ENCODE assay signal across 12 mouse cellular contexts in the genomic region with DNA sequence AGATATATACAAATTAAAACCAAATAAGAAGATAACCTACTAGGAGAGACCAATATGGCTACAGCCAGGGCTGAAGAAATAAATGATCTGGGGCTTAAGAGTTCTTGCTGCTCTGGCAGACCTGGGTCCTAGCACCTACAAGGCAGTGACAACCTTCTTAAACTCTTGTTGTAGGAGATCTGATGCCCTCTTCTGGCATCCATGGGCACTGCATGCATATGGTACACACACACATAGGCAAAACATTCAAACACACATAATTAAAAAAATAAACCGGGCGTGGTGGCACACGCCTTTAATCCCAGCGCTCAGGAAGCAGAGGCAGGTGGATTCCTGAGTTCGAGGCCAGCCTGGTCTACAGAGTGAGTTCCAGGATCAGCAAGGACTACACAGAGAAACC. TPM values are rescaled to one million over a fixed set of nuclear protein-coding genes. Genes with fewer than 3 reads are reported as not detected.
A peak's percentile ranks its signal among the peaks of the same experiment; 100 is the strongest.
DNase-seq lines count a peak whose midpoint lies in the region; ATAC-seq and TF ChIP-seq lines count a peak whose summit lies in the region.
"Had no signal": no experiment of that assay in that cellular context is flagged by ENCODE, and none has a peak within 500 bp of the region (broad histone marks: within the 10 kb centered on the region; RNA-seq: fewer than 3 reads in every experiment).

No protein-coding gene starts in this region.

- WGBS in heart, adult 2 months = 95% methylated on average over 5 of the region's 5 CpGs
- 94% methylated on average over 5 of the region's 5 CpGs for WGBS in midbrain, postnatal 0 days
- WGBS in midbrain, embryonic 11.5 days = 92% methylated on average over 5 of the region's 5 CpGs
- 92% methylated on average over 5 of the region's 5 CpGs for WGBS in forebrain, embryonic 14.5 days

- no peak for TF ChIP-seq POLR2A in heart, adult 2 months (IDR thresholded peaks at IDR 0.05; ENCODE audit: insufficient read depth, low read depth, low read length)

- H3K4me3 ChIP-seq in heart, adult 2 months = no peak overlapping the region
- H3K4me3 ChIP-seq in midbrain, postnatal 0 days (ENCODE audit: low read depth, low read length) = no peak overlapping the region
- no peak overlapping the region for H3K4me3 ChIP-seq in midbrain, embryonic 11.5 days (ENCODE audit: low read depth, low read length)
- H3K4me3 ChIP-seq in forebrain, embryonic 14.5 days (ENCODE audit: low read depth, low read length) = no peak overlapping the region
- H3K4me3 ChIP-seq: heart, embryonic 12.5 days; hindbrain, embryonic 12.5 days had no signal

- H3K9ac ChIP-seq in heart, adult 2 months (ENCODE audit: low read depth, low read length) = no peak overlapping the region
- no peak overlapping the region for H3K9ac ChIP-seq in midbrain, postnatal 0 days (replicated peaks; ENCODE audit: low read length, poor library complexity, severe bottlenecking)
- no peak overlapping the region for H3K9ac ChIP-seq in midbrain, embryonic 11.5 days (ENCODE audit: low read length)
- H3K9ac ChIP-seq in forebrain, embryonic 14.5 days (ENCODE audit: low read length) = no peak overlapping the region
- H3K9ac ChIP-seq: heart, embryonic 12.5 days; hindbrain, embryonic 12.5 days had no signal

- no peak for TF ChIP-seq EP300 in heart, adult 2 months (IDR thresholded peaks at IDR 0.05; ENCODE audit: insufficient read depth, low read depth, low read length)

- peak; percentile 44 for TF ChIP-seq CTCF in heart, adult 2 months (IDR thresholded peaks at IDR 0.05)
- TF ChIP-seq CTCF in midbrain, postnatal 0 days (IDR thresholded peaks at IDR 0.05) = peak; percentile 17

- no peaks in the 10 kb centered on the region for H3K9me3 ChIP-seq in midbrain, postnatal 0 days (ENCODE audit: low read length)
- no peaks in the 10 kb centered on the region for H3K9me3 ChIP-seq in midbrain, embryonic 11.5 days (ENCODE audit: control insufficient read depth, low read length)
- no peaks in the 10 kb centered on the region for H3K9me3 ChIP-seq in forebrain, embryonic 14.5 days (replicated peaks; ENCODE audit: control insufficient read depth, low read length)
- H3K9me3 ChIP-seq: heart, embryonic 12.5 days; hindbrain, embryonic 12.5 days had no signal

- H3K4me1 ChIP-seq in heart, adult 2 months (ENCODE audit: control insufficient read depth, insufficient read depth, low read length) = peaks cover 3% of the 10 kb centered on the region; the same call in 1 of the 2 replicates
- no peaks in the 10 kb centered on the region for H3K4me1 ChIP-seq in midbrain, postnatal 0 days (ENCODE audit: insufficient read depth, low read length)
- peaks cover 12% of the 10 kb centered on the region for H3K4me1 ChIP-seq in midbrain, embryonic 11.5 days (ENCODE audit: control insufficient read depth, insufficient read depth, low read length)
- H3K4me1 ChIP-seq in forebrain, embryonic 14.5 days (ENCODE audit: control insufficient read depth, insufficient read depth, low read length) = peaks cover 14% of the 10 kb centered on the region

- H3K36me3 ChIP-seq in heart, adult 2 months (ENCODE audit: control insufficient read depth, insufficient read depth, low read length) = peaks cover 3% of the 10 kb centered on the region; the same call in 1 of the 2 replicates
- H3K36me3 ChIP-seq in midbrain, postnatal 0 days (ENCODE audit: insufficient read depth, low read length) = no peaks in the 10 kb centered on the region
- H3K36me3 ChIP-seq in midbrain, embryonic 11.5 days (ENCODE audit: control insufficient read depth, insufficient read depth, low read length) = no peaks in the 10 kb centered on the region
- no peaks in the 10 kb centered on the region for H3K36me3 ChIP-seq in forebrain, embryonic 14.5 days (ENCODE audit: control insufficient read depth, insufficient read depth, low read length)
- H3K36me3 ChIP-seq: heart, embryonic 12.5 days; hindbrain, embryonic 12.5 days had no signal

- no peak for DNase-seq in heart, adult 2 months
- DNase-seq in heart, postnatal 14 days = no peak
- DNase-seq in midbrain, postnatal 0 days (ENCODE audit: low spot score) = no peak
- DNase-seq in midbrain, embryonic 11.5 days (ENCODE audit: low spot score, missing footprints) = no peak
- DNase-seq in R1 (ENCODE audit: low read depth, low spot score) (peak; percentile 93), adipocyte (ENCODE audit: low spot score) (no peak)
- peak; percentile 19 for DNase-seq in thymus, postnatal 14 days
- DNase-seq in forebrain, embryonic 14.5 days (ENCODE audit: low spot score) = no peak
- DNase-seq: kidney, postnatal 14 days had no signal

- H3K4me2 ChIP-seq in midbrain, postnatal 0 days (ENCODE audit: low read depth, low read length, poor library complexity, severe bottlenecking) = no peak overlapping the region
- no peak overlapping the region for H3K4me2 ChIP-seq in midbrain, embryonic 11.5 days
- H3K4me2 ChIP-seq in forebrain, embryonic 14.5 days (ENCODE audit: low read length) = no peak overlapping the region
- H3K4me2 ChIP-seq: heart, embryonic 12.5 days; hindbrain, embryonic 12.5 days had no signal

- intact Hi-C loops in heart, adult 2 months (cut with DNase I) = loop anchor here (5.0 kb wide), 1 partner anchor 152 kb away; a partner anchor contains a TSS
- intact Hi-C loops in heart, postnatal 14 days (cut with DNase I) = loop anchor here (5.0 kb wide), 2 partner anchors 38 to 88 kb away; a partner anchor contains a TSS

- H3K79me2 ChIP-seq in heart, adult 2 months (replicated peaks; ENCODE audit: control insufficient read depth, insufficient read depth, low read length) = no peaks in the 10 kb centered on the region

- H3K27ac ChIP-seq in heart, adult 2 months = no peak overlapping the region
- no peak overlapping the region for H3K27ac ChIP-seq in midbrain, postnatal 0 days (ENCODE audit: low read depth, low read length)
- H3K27ac ChIP-seq in midbrain, embryonic 11.5 days (ENCODE audit: low read depth, low read length) = no peak overlapping the region
- no peak overlapping the region for H3K27ac ChIP-seq in forebrain, embryonic 14.5 days (ENCODE audit: low read depth, low read length)
- H3K27ac ChIP-seq: hindbrain, embryonic 12.5 days; macrophage had no signal

- H3K27me3 ChIP-seq in heart, adult 2 months (ENCODE audit: control insufficient read depth, insufficient read depth, low read length) = no peaks in the 10 kb centered on the region
- H3K27me3 ChIP-seq in midbrain, postnatal 0 days (ENCODE audit: insufficient read depth, low read length) = no peaks in the 10 kb centered on the region
- H3K27me3 ChIP-seq in midbrain, embryonic 11.5 days (ENCODE audit: control insufficient read depth, insufficient read depth, low read length) = no peaks in the 10 kb centered on the region
- no peaks in the 10 kb centered on the region for H3K27me3 ChIP-seq in forebrain, embryonic 14.5 days (replicated peaks; ENCODE audit: control insufficient read depth, insufficient read depth, low read length)
- H3K27me3 ChIP-seq: heart, embryonic 12.5 days; hindbrain, embryonic 12.5 days had no signal

- ATAC-seq in midbrain, postnatal 0 days (ENCODE audit: low FRiP score) = no peak
- ATAC-seq in midbrain, embryonic 11.5 days (ENCODE audit: low FRiP score) = no peak
- no peak for ATAC-seq in forebrain, embryonic 14.5 days

RNA-seq across cellular contexts. Expression of a gene that starts 2.5 kb away (rescaled TPM):
- 10 to 100 TPM; 22.3 to 22.4 TPM for total RNA-seq in heart, adult 2 months (2021)
- 8.7 and 10.1 TPM in 2 replicates for polyA plus RNA-seq in heart, adult 2 months (2012; rRNA removed)
- total RNA-seq in heart, postnatal 14 days (2021) = 10 to 100 TPM; 28.4 to 29.8 TPM
- total RNA-seq in midbrain, postnatal 0 days (2014; rRNA removed) = 3.8 and 4.8 TPM in 2 replicates
- polyA plus RNA-seq in midbrain, postnatal 0 days (2015; fragmentation: Nextera tagmentation; extraction: Ambion mirVana) = 4.8 and 4.9 TPM in 2 replicates
- polyA plus RNA-seq in midbrain, embryonic 11.5 days (2014; fragmentation: Nextera tagmentation; extraction: Ambion mirVana) = 22.2 and 22.4 TPM in 2 replicates
- polyA plus RNA-seq in forebrain, embryonic 14.5 days (2014; fragmentation: Nextera tagmentation; extraction: Ambion mirVana) = 11.8 and 12.0 TPM in 2 replicates

RNA-seq across cellular contexts. Expression of a gene that starts 39.0 kb away (rescaled TPM):
- 1 to 10 TPM; 3.5 to 4.5 TPM for total RNA-seq in heart, adult 2 months (2021)
- 2.1 and 2.2 TPM in 2 replicates for polyA plus RNA-seq in heart, adult 2 months (2012; rRNA removed)
- total RNA-seq in heart, postnatal 14 days (2021) = 1 to 10 TPM; 3.8 to 4.7 TPM
- total RNA-seq in midbrain, postnatal 0 days (2014; rRNA removed) = 14.3 and 17.5 TPM in 2 replicates
- 13.0 and 13.1 TPM in 2 replicates for polyA plus RNA-seq in midbrain, postnatal 0 days (2015; fragmentation: Nextera tagmentation; extraction: Ambion mirVana)
- polyA plus RNA-seq in midbrain, embryonic 11.5 days (2014; fragmentation: Nextera tagmentation; extraction: Ambion mirVana) = 19.2 and 22.3 TPM in 2 replicates
- 6.2 and 6.3 TPM in 2 replicates for polyA plus RNA-seq in forebrain, embryonic 14.5 days (2014; fragmentation: Nextera tagmentation; extraction: Ambion mirVana)

Comparison
In these comparisons a context has a peak if more than half of its experiments do, and no peak if none do; other contexts are left out.
1. DNase-seq: peak in R1 (single experiment) and thymus, postnatal 14 days (single experiment); none in heart, adult 2 months (0 of 2), heart, postnatal 14 days (0 of 2), midbrain, postnatal 0 days (single experiment), midbrain, embryonic 11.5 days (single experiment), adipocyte (single experiment) and forebrain, embryonic 14.5 days (single experiment).